19 mouse cellular contexts compared by ENCODE assay signal in the genomic region with DNA sequence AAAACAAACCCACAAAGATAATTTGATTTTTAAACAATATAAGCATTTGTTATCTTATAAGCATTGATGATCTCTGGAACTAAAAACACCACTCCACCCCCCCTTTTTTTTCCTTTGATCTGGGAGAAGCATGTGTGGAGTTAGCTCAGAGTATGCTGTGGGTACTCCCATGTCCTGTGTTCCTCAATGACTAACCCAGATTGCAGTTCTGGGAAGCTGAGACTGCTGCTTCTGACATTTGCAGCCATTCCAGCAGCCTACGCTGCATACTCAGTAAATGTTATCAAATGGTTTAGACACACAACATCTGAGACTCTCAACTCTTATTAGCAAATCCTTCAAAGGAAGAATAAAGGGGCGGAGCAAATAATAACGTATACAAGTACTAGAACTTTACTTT.
DNase-seq lines count a peak whose midpoint lies in the region; ATAC-seq and TF ChIP-seq lines count a peak whose summit lies in the region.
"Had no signal": no experiment of that assay in that cellular context is flagged by ENCODE, and none has a peak within 500 bp of the region (broad histone marks: within the 10 kb centered on the region; RNA-seq: fewer than 3 reads in every experiment).

No protein-coding gene starts in this region.

- ATAC-seq in CD4-positive, CD25-positive, alpha-beta regulatory T cell, adult 4 months, result no peak
- ATAC-seq: forebrain, embryonic 13.5 days had no signal

- intact Hi-C loops in gastrocnemius, adult 2 months (cut with DNase I), result no loop called here
- intact Hi-C loops in gastrocnemius, postnatal 14 days (cut with DNase I; ENCODE audit: low total_unique reads), result no loop called here

- H3K4me3 ChIP-seq in gastrocnemius, adult 2 months, result no peak overlapping the region
- H3K4me3 ChIP-seq: embryonic facial prominence, embryonic 15.5 days; forebrain, embryonic 13.5 days; heart, adult 2 months; hindbrain, embryonic 12.5 days; limb, embryonic 13.5 days; midbrain, embryonic 10.5 days had no signal

- peak overlapping the region; percentile 54 for H3K27ac ChIP-seq in gastrocnemius, adult 2 months
- H3K27ac ChIP-seq: embryonic facial prominence, embryonic 15.5 days; forebrain, embryonic 13.5 days; heart, adult 2 months; hindbrain, embryonic 12.5 days; limb, embryonic 13.5 days; liver, embryonic 14.5 days; macrophage; midbrain, embryonic 10.5 days had no signal

- no peak for DNase-seq in gastrocnemius, adult 2 months
- DNase-seq in gastrocnemius, postnatal 14 days, result no peak
- DNase-seq in layer of hippocampus, adult 9-11 months, result peak; percentile 55
- no peak for DNase-seq in layer of hippocampus, postnatal 25 days (ENCODE audit: extremely low spot score in 1 of 2, low spot score in 1 of 2)
- DNase-seq in urinary bladder, postnatal 14 days (ENCODE audit: low spot score), result peak; percentile 20
- no peak for DNase-seq in urinary bladder, adult 2 months (ENCODE audit: low spot score)
- DNase-seq: cerebellum, postnatal 36 days; kidney, adult 18-20 months; kidney, postnatal 10 days; thymus, postnatal 14 days had no signal

- TF ChIP-seq CTCF in gastrocnemius, adult 2 months (IDR thresholded peaks at IDR 0.05), result no peak

Comparison
In these comparisons a context has a peak if more than half of its experiments do, and no peak if none do; other contexts are left out.
1. DNase-seq: peak in layer of hippocampus, adult 9-11 months (single experiment) and urinary bladder, postnatal 14 days (single experiment); none in gastrocnemius, adult 2 months (single experiment), gastrocnemius, postnatal 14 days (single experiment), layer of hippocampus, postnatal 25 days (0 of 2) and urinary bladder, adult 2 months (single experiment).